Mouse (Mus musculus): Measurements from ENCODE around the gene Sult1e1. TPM values are rescaled to one million over a fixed set of nuclear protein-coding genes. Genes with fewer than 3 reads are reported as not detected.

Gene Sult1e1
- not detected for polyA plus RNA-seq (2017; shearing (Covaris generic))

- no peak for ATAC-seq
Observed at GRCm38 (mm10) chr5:87591494-87591893, at the start of gene Sult1e1. Gene Sult1e1, minus strand, starts transcription at chr5:87591594.

- ATAC-seq = no peak
Observed at GRCm38 (mm10) chr5:87622681-87623080, 31.3 kb upstream of the Sult1e1 start.

GRCm38 (mm10) chr5:87615128-87615390 lies 23.7 kb upstream of the Sult1e1 start:
- ATAC-seq = no peak

GRCm38 (mm10) chr5:87614364-87615127 lies 23.2 kb upstream of the Sult1e1 start:
- no peak for ATAC-seq

GRCm38 (mm10) chr5:87601018-87601417 lies 9.6 kb upstream of the Sult1e1 start:
- no peak for ATAC-seq

GRCm38 (mm10) chr5:87597891-87598290 lies 6.5 kb upstream of the Sult1e1 start:
- no peak for ATAC-seq

- ATAC-seq = no peak
Observed at GRCm38 (mm10) chr5:87589916-87590315, 1.5 kb downstream of the Sult1e1 start.

- no peak for ATAC-seq
Observed at GRCm38 (mm10) chr5:87580389-87580788, 11.0 kb downstream of the Sult1e1 start.

GRCm38 (mm10) chr5:87574174-87574573 lies 17.2 kb downstream of the Sult1e1 start:
- ATAC-seq = no peak

- ATAC-seq = no peak
Observed at GRCm38 (mm10) chr5:87573490-87573889, 17.9 kb downstream of the Sult1e1 start.

- no peak for ATAC-seq
Observed at GRCm38 (mm10) chr5:87572781-87573180, 18.6 kb downstream of the Sult1e1 start.

GRCm38 (mm10) chr5:87568845-87569244 lies 22.5 kb downstream of the Sult1e1 start, which contains the start of gene Sult1d1:
Gene Sult1d1, minus strand, starts transcription at chr5:87569027.
- ATAC-seq = no peak

- ATAC-seq = no peak
Observed at GRCm38 (mm10) chr5:87567306-87567705, 24.1 kb downstream of the Sult1e1 start.

- ATAC-seq = no peak
Observed at GRCm38 (mm10) chr5:87562966-87563365, 28.4 kb downstream of the Sult1e1 start.

GRCm38 (mm10) chr5:87562526-87562925 lies 28.9 kb downstream of the Sult1e1 start:
- ATAC-seq = no peak

- ATAC-seq = no peak
Observed at GRCm38 (mm10) chr5:87560145-87560544, 31.2 kb downstream of the Sult1e1 start.

GRCm38 (mm10) chr5:87550935-87551334 lies 40.5 kb downstream of the Sult1e1 start:
- ATAC-seq = no peak

- no peak for ATAC-seq
Observed at GRCm38 (mm10) chr5:87538111-87538510, 53.3 kb downstream of the Sult1e1 start, which contains the start of gene Sult1b1. Gene Sult1b1, minus strand, starts transcription at chr5:87538195.

- ATAC-seq = no peak
Observed at GRCm38 (mm10) chr5:87535994-87536644, 55.3 kb downstream of the Sult1e1 start.

- no peak for ATAC-seq
Observed at GRCm38 (mm10) chr5:87532288-87532687, 59.1 kb downstream of the Sult1e1 start.
